ENCODE assay signal across 19 mouse cellular contexts in genomic region chr8:61362301-61362913, GRCm38 (mm10).
DNase-seq lines count a peak whose midpoint lies in the region; ATAC-seq lines count a peak whose summit lies in the region.
"Had no signal": no experiment of that assay in that cellular context is flagged by ENCODE, and none has a peak within 500 bp of the region (broad histone marks: within the 10 kb centered on the region; RNA-seq: fewer than 3 reads in every experiment).

No protein-coding gene starts in this region.

- peak overlapping the region; percentile 45; the same call in 1 of the 2 replicates for H3K27ac ChIP-seq in heart, embryonic 16.5 days (ENCODE audit: low read length)
- H3K27ac ChIP-seq in midbrain, embryonic 13.5 days = no peak overlapping the region
- H3K27ac ChIP-seq in midbrain, embryonic 15.5 days = no peak overlapping the region
- H3K27ac ChIP-seq: embryonic facial prominence, embryonic 10.5 days; hindbrain, embryonic 14.5 days; kidney, embryonic 15.5 days; limb, embryonic 10.5 days had no signal

- no peaks in the 10 kb centered on the region for H3K9me3 ChIP-seq in heart, embryonic 16.5 days (replicated peaks; ENCODE audit: control insufficient read depth, low read length)
- H3K9me3 ChIP-seq in midbrain, embryonic 13.5 days = no peaks in the 10 kb centered on the region
- no peaks in the 10 kb centered on the region for H3K9me3 ChIP-seq in midbrain, embryonic 15.5 days
- H3K9me3 ChIP-seq: embryonic facial prominence, embryonic 10.5 days; kidney, embryonic 15.5 days; limb, embryonic 10.5 days had no signal

- no peak overlapping the region for H3K9ac ChIP-seq in heart, embryonic 16.5 days (ENCODE audit: low read length)
- no peak overlapping the region for H3K9ac ChIP-seq in midbrain, embryonic 13.5 days (replicated peaks)
- no peak overlapping the region for H3K9ac ChIP-seq in midbrain, embryonic 15.5 days
- H3K9ac ChIP-seq: hindbrain, embryonic 14.5 days; kidney, embryonic 15.5 days had no signal

- 62% methylated on average over 9 of the region's 9 CpGs for WGBS in heart, embryonic 16.5 days
- 81% methylated on average over 9 of the region's 9 CpGs for WGBS in midbrain, embryonic 13.5 days
- WGBS in midbrain, embryonic 15.5 days = 68% methylated on average over 9 of the region's 9 CpGs

- 0 out of 2 replicates have a peak, but pooled peaks cover 4% of the 10 kb centered on the region for H3K36me3 ChIP-seq in heart, embryonic 16.5 days (ENCODE audit: control insufficient read depth, insufficient read depth)
- peaks cover 30% of the 10 kb centered on the region for H3K36me3 ChIP-seq in midbrain, embryonic 13.5 days
- peaks cover 6% of the 10 kb centered on the region; the same call in 1 of the 2 replicates for H3K36me3 ChIP-seq in midbrain, embryonic 15.5 days (replicated peaks)

- DNase-seq in heart, postnatal 4 days = no peak
- DNase-seq in naive thymus-derived CD4-positive, alpha-beta T cell, adult 2 months (ENCODE audit: low read depth) = peak; percentile 24
- peak; percentile 66 for DNase-seq in thymus, postnatal 25 days
- no peak for DNase-seq in yolk sac, embryonic 10.5 days (ENCODE audit: low spot score)
- DNase-seq: adrenal gland, postnatal 14 days; cerebellum, adult 2 months; gastrocnemius, postnatal 14 days; heart, postnatal 10 days; midbrain, embryonic 14.5 days; right cerebral cortex, postnatal 25 days had no signal

- H3K4me3 ChIP-seq in heart, embryonic 16.5 days (ENCODE audit: low read length) = no peak overlapping the region
- no peak overlapping the region for H3K4me3 ChIP-seq in midbrain, embryonic 13.5 days (replicated peaks)
- no peak overlapping the region for H3K4me3 ChIP-seq in midbrain, embryonic 15.5 days
- H3K4me3 ChIP-seq: embryonic facial prominence, embryonic 10.5 days; kidney, embryonic 15.5 days; limb, embryonic 10.5 days had no signal

- peak; percentile 63; the same call in 1 of the 2 replicates for ATAC-seq in heart, embryonic 16.5 days (replicated peaks; ENCODE audit: extremely low read depth, insufficient read depth, low FRiP score)
- ATAC-seq in midbrain, embryonic 13.5 days = 0 out of 2 replicates have a peak, but pooled peaks have one; percentile 25
- ATAC-seq in midbrain, embryonic 15.5 days (replicated peaks) = no peak
- ATAC-seq: intestine, embryonic 16.5 days had no signal

- H3K27me3 ChIP-seq in heart, embryonic 16.5 days (ENCODE audit: control insufficient read depth, insufficient read depth, low read length) = no peaks in the 10 kb centered on the region
- H3K27me3 ChIP-seq in midbrain, embryonic 13.5 days = no peaks in the 10 kb centered on the region
- no peaks in the 10 kb centered on the region for H3K27me3 ChIP-seq in midbrain, embryonic 15.5 days (replicated peaks)
- H3K27me3 ChIP-seq: kidney, embryonic 15.5 days had no signal

- H3K4me1 ChIP-seq in heart, embryonic 16.5 days (ENCODE audit: control insufficient read depth, insufficient read depth, low read length) = peaks cover 11% of the 10 kb centered on the region
- peaks cover 17% of the 10 kb centered on the region for H3K4me1 ChIP-seq in midbrain, embryonic 13.5 days (replicated peaks)
- H3K4me1 ChIP-seq in midbrain, embryonic 15.5 days = peaks cover 13% of the 10 kb centered on the region
- H3K4me1 ChIP-seq: limb, embryonic 10.5 days had no signal

- H3K4me2 ChIP-seq in heart, embryonic 16.5 days (ENCODE audit: low read depth, low read length) = no peak overlapping the region
- H3K4me2 ChIP-seq in midbrain, embryonic 13.5 days (replicated peaks) = no peak overlapping the region
- no peak overlapping the region for H3K4me2 ChIP-seq in midbrain, embryonic 15.5 days
- H3K4me2 ChIP-seq: hindbrain, embryonic 14.5 days; kidney, embryonic 15.5 days; liver, embryonic 11.5 days had no signal

Comparison
In these comparisons a context has a peak if more than half of its experiments do, and no peak if none do; other contexts are left out.
1. DNase-seq: peak in naive thymus-derived CD4-positive, alpha-beta T cell, adult 2 months (single experiment) and thymus, postnatal 25 days (single experiment); none in heart, postnatal 4 days (single experiment) and yolk sac, embryonic 10.5 days (single experiment).